Mouse (Mus musculus): ENCODE measurements around the gene Erlin1.

Gene Erlin1

GRCm38 (mm10) chr19:43998802-43999527 lies 70.6 kb downstream of the Erlin1 start:
- no peak for DNase-seq (ENCODE audit: low spot score in 2 of 2)

DNA sequence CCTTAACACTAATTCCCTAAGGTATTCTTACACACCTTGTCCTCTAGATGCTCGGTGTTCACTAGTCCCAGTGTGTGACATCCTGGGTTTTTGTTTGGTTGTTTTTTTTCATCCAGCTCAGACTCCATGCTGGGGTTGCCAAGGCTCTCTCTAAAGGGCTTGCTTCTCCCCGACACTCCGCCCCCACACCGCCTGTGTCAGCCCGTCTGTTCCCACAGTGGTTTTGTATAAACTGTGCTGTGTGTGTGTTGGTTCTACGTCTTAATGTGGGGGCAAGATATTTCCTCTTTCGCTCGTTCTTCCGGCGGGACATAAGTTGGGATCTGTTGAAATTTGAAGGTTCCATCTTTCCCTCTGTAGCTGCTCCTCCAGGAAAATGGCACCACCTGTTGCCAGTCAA lies 71.5 kb downstream of the Erlin1 start:
- no peak for DNase-seq (ENCODE audit: low spot score in 2 of 2)

DNA sequence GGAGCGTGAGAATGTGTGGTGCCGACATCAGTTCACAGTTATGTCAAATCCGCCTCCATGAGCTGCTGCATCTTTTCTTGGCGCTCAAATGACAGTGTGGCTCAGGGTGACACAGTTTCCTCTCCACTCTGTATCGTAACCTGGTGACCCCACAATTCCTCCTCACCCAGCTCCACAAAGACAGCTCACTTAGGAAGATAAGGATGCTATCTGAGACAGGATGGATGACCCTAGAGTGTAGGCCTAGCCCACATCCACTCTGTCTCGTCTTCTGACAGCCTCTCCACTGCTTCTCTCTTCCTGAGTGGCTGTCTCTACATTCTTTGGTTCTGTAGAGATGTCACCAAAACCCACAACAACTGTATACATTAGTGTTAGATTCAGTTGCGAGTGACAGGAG lies 74.2 kb downstream of the Erlin1 start:
- DNase-seq (ENCODE audit: low spot score in 2 of 2) = no peak

DNA sequence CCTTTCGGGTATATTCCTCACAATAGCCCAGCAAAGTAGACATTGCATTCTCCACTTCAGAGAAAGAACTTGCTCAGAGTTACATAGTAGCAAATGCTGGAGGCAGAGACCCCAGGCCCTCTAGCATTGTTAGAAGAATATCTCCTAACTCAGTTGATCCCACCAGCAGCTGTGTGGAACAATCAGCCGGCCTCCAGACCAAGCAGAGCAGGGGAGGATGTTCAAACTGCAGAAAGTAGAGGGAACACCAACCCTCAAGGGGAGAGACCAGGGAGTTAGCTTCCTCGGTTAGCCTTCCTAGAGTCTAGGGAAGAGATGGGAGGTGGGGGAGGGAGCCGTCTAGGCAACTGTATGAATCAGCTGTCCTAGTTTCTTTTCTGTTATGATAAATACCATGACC lies 77.1 kb downstream of the Erlin1 start:
- no peak for DNase-seq (ENCODE audit: low spot score in 2 of 2)

GRCm38 (mm10) chr19:43990362-43990761 lies 79.2 kb downstream of the Erlin1 start:
- DNase-seq (ENCODE audit: low spot score in 2 of 2) = no peak

- no peak for DNase-seq (ENCODE audit: low spot score in 2 of 2)
Observed at GRCm38 (mm10) chr19:43986069-43986794, 83.4 kb downstream of the Erlin1 start, which contains the start of gene Cpn1. Gene Cpn1, minus strand, starts transcription at chr19:43986556.

Data from spleen, postnatal 36 days (tissue).